In the genomic region with DNA sequence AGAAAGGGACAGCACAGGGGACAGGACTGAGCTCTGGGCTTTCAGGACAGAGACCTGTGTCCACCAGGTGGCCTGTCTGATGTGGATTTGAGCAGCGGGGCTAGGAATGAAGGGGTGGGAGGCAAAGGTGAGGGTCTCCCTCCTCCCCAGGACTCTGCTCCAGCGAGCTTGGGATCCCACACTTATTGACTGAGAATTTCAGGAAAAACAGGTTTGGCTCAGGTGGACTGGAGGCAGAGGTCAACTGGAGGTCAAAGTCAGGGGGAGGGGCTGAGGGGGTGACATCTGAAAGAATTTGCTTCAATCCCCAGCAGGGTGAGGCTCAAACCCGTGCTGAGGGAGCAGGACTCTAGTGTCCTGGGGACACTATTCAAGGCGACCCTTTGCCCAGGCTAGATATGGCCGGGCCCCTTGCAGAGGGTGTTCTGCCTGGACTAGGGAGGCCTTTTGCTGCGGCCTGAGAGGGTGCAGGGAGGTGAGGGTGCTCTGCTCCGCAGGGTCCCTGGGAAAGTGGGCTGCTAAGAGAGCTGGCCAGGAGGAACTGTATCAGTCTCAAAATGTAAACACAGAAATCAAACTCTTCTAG, we compare ENCODE assay signal across 11 mouse cellular contexts.
A peak's percentile ranks its signal among the peaks of the same experiment; 100 is the strongest.
DNase-seq lines count a peak whose midpoint lies in the region; ATAC-seq lines count a peak whose summit lies in the region.
"Had no signal": no experiment of that assay in that cellular context is flagged by ENCODE, and none has a peak within 500 bp of the region (broad histone marks: within the 10 kb centered on the region; RNA-seq: fewer than 3 reads in every experiment).

No protein-coding gene starts in this region.

- H3K27me3 ChIP-seq in neural tube, embryonic 11.5 days (ENCODE audit: control insufficient read depth, insufficient read depth, low read length) = no peaks in the 10 kb centered on the region
- H3K27me3 ChIP-seq in hindbrain, embryonic 12.5 days = no peaks in the 10 kb centered on the region
- H3K27me3 ChIP-seq in kidney, embryonic 16.5 days (ENCODE audit: insufficient read depth, low read length) = no peaks in the 10 kb centered on the region
- H3K27me3 ChIP-seq in stomach, embryonic 15.5 days (replicated peaks) = no peaks in the 10 kb centered on the region

- H3K4me1 ChIP-seq in neural tube, embryonic 11.5 days (ENCODE audit: control insufficient read depth, insufficient read depth, low read length) = peaks cover 34% of the 10 kb centered on the region
- H3K4me1 ChIP-seq in hindbrain, embryonic 12.5 days = peaks cover 58% of the 10 kb centered on the region
- H3K4me1 ChIP-seq in kidney, embryonic 16.5 days (ENCODE audit: insufficient read depth, low read length) = peaks cover 59% of the 10 kb centered on the region
- H3K4me1 ChIP-seq in stomach, embryonic 15.5 days = peaks cover 48% of the 10 kb centered on the region

- intact Hi-C loops in left cerebral cortex, postnatal 14 days (cut with DNase I) = no loop called here

- no peaks in the 10 kb centered on the region for H3K36me3 ChIP-seq in neural tube, embryonic 11.5 days (ENCODE audit: control insufficient read depth, insufficient read depth, low read length)
- no peaks in the 10 kb centered on the region for H3K36me3 ChIP-seq in hindbrain, embryonic 12.5 days
- no peaks in the 10 kb centered on the region for H3K36me3 ChIP-seq in kidney, embryonic 16.5 days (ENCODE audit: insufficient read depth, low read length)
- H3K36me3 ChIP-seq in stomach, embryonic 15.5 days = no peaks in the 10 kb centered on the region

- H3K4me2 ChIP-seq in neural tube, embryonic 11.5 days (ENCODE audit: low read depth) = no peak overlapping the region
- H3K4me2 ChIP-seq in hindbrain, embryonic 12.5 days (replicated peaks) = no peak overlapping the region
- H3K4me2 ChIP-seq in kidney, embryonic 16.5 days (replicated peaks; ENCODE audit: low read depth, low read length) = no peak overlapping the region
- peak overlapping the region; percentile 28; the same call in 1 of the 2 replicates for H3K4me2 ChIP-seq in stomach, embryonic 15.5 days

- H3K27ac ChIP-seq in neural tube, embryonic 11.5 days (ENCODE audit: low read depth, low read length) = 0 out of 2 replicates have a peak overlapping the region, but pooled peaks have one; percentile 20
- 0 out of 2 replicates have a peak overlapping the region, but pooled peaks have one; percentile 73 for H3K27ac ChIP-seq in hindbrain, embryonic 12.5 days
- peak overlapping the region; percentile 90 for H3K27ac ChIP-seq in kidney, embryonic 16.5 days (ENCODE audit: low read length)
- peak overlapping the region; percentile 85 for H3K27ac ChIP-seq in stomach, embryonic 15.5 days
- H3K27ac ChIP-seq: macrophage had no signal

- 43% methylated on average over 7 of the region's 7 CpGs for WGBS in neural tube, embryonic 11.5 days
- whole genome bisulfite sequencing in hindbrain, embryonic 12.5 days = 38% methylated on average over 7 of the region's 7 CpGs
- 39% methylated on average over 7 of the region's 7 CpGs for WGBS in kidney, embryonic 16.5 days
- WGBS in stomach, embryonic 15.5 days = 33% methylated on average over 7 of the region's 7 CpGs

- DNase-seq in neural tube, embryonic 11.5 days (ENCODE audit: low spot score) = no peak
- no peak for DNase-seq in neural tube, embryonic 10.5 days (ENCODE audit: extremely low spot score, low spot score)
- DNase-seq in layer of hippocampus, adult 8-10 months (ENCODE audit: low spot score in 2 of 2) = no peak
- DNase-seq in left cerebral cortex, postnatal 14 days (ENCODE audit: low spot score in 2 of 2) = no peak
- no peak for DNase-seq in lung, postnatal 14 days
- DNase-seq: adrenal gland, postnatal 36 days; cerebellum, postnatal 25 days had no signal

- H3K9me3 ChIP-seq in neural tube, embryonic 11.5 days (ENCODE audit: control insufficient read depth, low read length) = no peaks in the 10 kb centered on the region
- H3K9me3 ChIP-seq in hindbrain, embryonic 12.5 days (replicated peaks) = no peaks in the 10 kb centered on the region
- no peaks in the 10 kb centered on the region for H3K9me3 ChIP-seq in kidney, embryonic 16.5 days (ENCODE audit: low read length)
- no peaks in the 10 kb centered on the region for H3K9me3 ChIP-seq in stomach, embryonic 15.5 days

- no peak overlapping the region for H3K4me3 ChIP-seq in neural tube, embryonic 11.5 days (ENCODE audit: low read depth, low read length)
- H3K4me3 ChIP-seq in hindbrain, embryonic 12.5 days = no peak overlapping the region
- H3K4me3 ChIP-seq in kidney, embryonic 16.5 days (ENCODE audit: low read length) = no peak overlapping the region
- H3K4me3 ChIP-seq in stomach, embryonic 15.5 days (replicated peaks) = no peak overlapping the region

- peak overlapping the region; percentile 35 for H3K9ac ChIP-seq in neural tube, embryonic 11.5 days (ENCODE audit: low read length)
- H3K9ac ChIP-seq in hindbrain, embryonic 12.5 days = no peak overlapping the region
- peak overlapping the region; percentile 45; the same call in 1 of the 2 replicates for H3K9ac ChIP-seq in kidney, embryonic 16.5 days (replicated peaks; ENCODE audit: low read length)
- no peak overlapping the region for H3K9ac ChIP-seq in stomach, embryonic 15.5 days

- no peak for ATAC-seq in neural tube, embryonic 11.5 days (ENCODE audit: insufficient read depth, low FRiP score, low TSS enrichment)
- no peak for ATAC-seq in hindbrain, embryonic 12.5 days (ENCODE audit: low FRiP score)
- ATAC-seq in kidney, embryonic 16.5 days (ENCODE audit: low FRiP score, low TSS enrichment) = peak; percentile 50
- ATAC-seq in stomach, embryonic 15.5 days (ENCODE audit: insufficient read depth, low FRiP score, low read depth) = peak; percentile 24

Comparison
In these comparisons a context has a peak if more than half of its experiments do, and no peak if none do; other contexts are left out.
1. ATAC-seq: peak in kidney, embryonic 16.5 days (single experiment) and stomach, embryonic 15.5 days (single experiment); none in neural tube, embryonic 11.5 days (single experiment) and hindbrain, embryonic 12.5 days (single experiment).
2. H3K27ac ChIP-seq: peak in every context shown above with its lines; median percentile 90 in kidney, embryonic 16.5 days; 85 in stomach, embryonic 15.5 days; 73 in hindbrain, embryonic 12.5 days; 20 in neural tube, embryonic 11.5 days.
3. H3K9ac ChIP-seq: peak in neural tube, embryonic 11.5 days (single experiment) and kidney, embryonic 16.5 days (single experiment); none in hindbrain, embryonic 12.5 days (single experiment) and stomach, embryonic 15.5 days (single experiment).